Mouse (Mus musculus): Measurements from ENCODE around the gene Grid1.

- TF ChIP-seq POLR2A (IDR thresholded peaks at IDR 0.05; ENCODE audit: insufficient read depth, low read depth, low read length), result no peak
- no peak for TF ChIP-seq CTCF (IDR thresholded peaks at IDR 0.05; ENCODE audit: insufficient read depth, low read depth, low read length)
These were observed 160.8 kb downstream of the Grid1 start for GRCm38 (mm10) chr14:34980756-34981155.
